Mouse (Mus musculus) thymus, adult 2 months (tissue): ENCODE measurements around the gene Scarf1.

Source experiments
- CTCF ChIP-seq: fragments of 200-500 bp; IDR thresholded peaks from 2 replicates; pipeline ENCODE4 v1.5.1; 2012; ENCODE audit warnings: mild to moderate bottlenecking, control low read depth, low read length, moderate library complexity, borderline replicate concordance; ENCODE audit not compliant: control insufficient read depth, poor library complexity, insufficient read depth; ENCODE audit errors: extremely low read depth
- POLR2A ChIP-seq: fragments of 200-500 bp; IDR thresholded peaks from 2 replicates; pipeline ENCODE4 v1.6.1; 2012; ENCODE audit warnings: mild to moderate bottlenecking, low read length, control low read depth, moderate library complexity; ENCODE audit not compliant: control insufficient read depth, poor library complexity, insufficient read depth; ENCODE audit errors: extremely low read depth

DNA sequence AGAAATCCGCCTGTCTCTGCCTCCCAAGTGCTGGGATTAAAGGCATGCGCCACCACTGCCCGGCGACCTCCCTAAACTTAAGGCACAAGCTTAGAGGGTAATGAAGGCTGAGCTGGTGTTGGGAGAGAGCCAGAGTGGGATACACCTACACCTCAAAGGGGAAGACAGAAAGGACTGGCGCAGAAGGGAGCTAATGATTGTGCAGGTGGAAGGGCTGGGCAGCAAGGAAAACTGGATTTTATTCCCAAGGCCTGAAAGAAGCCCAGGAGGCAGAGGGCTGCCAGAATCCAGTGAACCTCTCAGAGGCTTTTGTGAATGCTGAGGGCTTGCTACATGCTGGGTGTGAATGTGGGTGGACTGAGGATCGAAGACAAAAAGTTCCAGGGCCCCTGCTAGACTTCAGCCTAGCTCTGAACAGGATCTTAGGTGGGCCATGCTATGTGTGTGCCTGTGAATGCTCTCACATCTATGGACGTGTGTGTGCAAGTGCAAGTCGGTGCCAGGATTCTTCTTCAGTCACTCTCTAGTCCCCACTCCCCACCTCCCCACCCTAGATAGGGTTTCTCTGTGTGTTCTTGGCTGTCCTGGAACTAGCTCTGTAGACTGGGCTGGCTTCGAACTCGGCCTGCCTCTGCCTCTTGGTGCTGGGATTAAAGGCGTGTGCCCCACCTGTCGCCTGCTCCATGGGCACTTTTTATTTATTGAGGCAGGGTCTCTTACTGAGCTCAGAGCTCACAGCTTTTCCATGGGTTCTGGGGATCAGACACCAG is 23.1 kb downstream of the Scarf1 start:
- TF ChIP-seq CTCF (no peak), POLR2A (no peak)
